Mouse (Mus musculus): ENCODE data around the gene Smox. TPM values are rescaled to one million over a fixed set of nuclear protein-coding genes. Genes with fewer than 3 reads are reported as not detected.
A peak's percentile ranks its signal among the peaks of the same experiment; 100 is the strongest.
"Not testable (repeated sequence)": the region's sequence is repeated elsewhere in the genome, so short reads cannot be mapped to it uniquely, and the experiment has no call there.

Smox gene
- polyA plus RNA-seq, 1 experiment from 2014 or later, result 26.8 TPM

- TF ChIP-seq CTCF (IDR thresholded peaks at IDR 0.05; ENCODE audit: low read depth), result no peak
- Histone ChIP-seq H3K9me3 (replicated peaks; ENCODE audit: low read length) (no peaks in the 10 kb centered on the region; the same call in 1 of the 2 replicates), H3K27me3 (ENCODE audit: insufficient read depth, low read length) (no peaks in the 10 kb centered on the region), H3K9ac (ENCODE audit: low read depth, low read length) (no peak overlapping the region), H3K36me3 (ENCODE audit: insufficient read depth, low read length) (no peaks in the 10 kb centered on the region), H3K4me1 (replicated peaks; ENCODE audit: insufficient read depth, low read length) (no peaks in the 10 kb centered on the region), H3K4me2 (ENCODE audit: low read length) (no peak overlapping the region), H3K4me3 (replicated peaks; ENCODE audit: low read depth, low read length) (no peak overlapping the region), H3K27ac (no peak overlapping the region)
- 79% methylated on average over 2 of the region's 2 CpGs for WGBS
- DNase-seq (ENCODE audit: low spot score) (no peak), ATAC-seq (replicated peaks; ENCODE audit: low FRiP score, low read depth) (no peak)
These were observed 24.6 kb upstream of the Smox start for GRCm38 (mm10) chr2:131466732-131467131.

- Histone ChIP-seq H3K4me3 (replicated peaks; ENCODE audit: low read depth, low read length) (no peak overlapping the region), H3K9ac (ENCODE audit: low read depth, low read length) (no peak overlapping the region), H3K36me3 (ENCODE audit: insufficient read depth, low read length) (no peaks in the 10 kb centered on the region), H3K4me1 (replicated peaks; ENCODE audit: insufficient read depth, low read length) (no peaks in the 10 kb centered on the region), H3K9me3 (replicated peaks; ENCODE audit: low read length) (no peaks in the 10 kb centered on the region), H3K4me2 (ENCODE audit: low read length) (no peak overlapping the region), H3K27ac (no peak overlapping the region), H3K27me3 (ENCODE audit: insufficient read depth, low read length) (no peaks in the 10 kb centered on the region)
- no peak for ATAC-seq (replicated peaks; ENCODE audit: low FRiP score, low read depth)
- TF ChIP-seq CTCF (IDR thresholded peaks at IDR 0.05; ENCODE audit: low read depth), result no peak
- WGBS, result 54% methylated on average over 1 of the region's 1 CpGs
- no peak for DNase-seq (ENCODE audit: low spot score)
These were observed 21.4 kb upstream of the Smox start for GRCm38 (mm10) chr2:131469916-131470315.

DNA sequence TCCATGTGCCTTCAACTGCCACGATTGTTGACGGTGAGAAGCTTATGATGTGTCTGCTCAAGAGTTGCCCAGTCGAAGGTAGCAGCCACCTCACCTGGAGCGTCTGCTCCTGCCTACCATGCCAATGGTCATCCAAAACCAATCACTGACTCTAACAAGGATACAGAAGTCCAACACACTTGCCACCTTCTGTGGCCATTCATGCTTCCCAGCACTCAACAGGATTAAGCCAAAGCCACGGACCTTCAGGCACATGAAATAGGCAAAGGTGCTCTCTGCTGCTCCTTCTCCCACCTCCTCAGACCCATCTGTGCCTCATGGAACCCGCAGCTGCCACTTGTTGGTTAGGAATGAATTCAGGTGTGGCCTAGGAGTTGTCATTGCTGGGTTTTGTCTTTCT is 17.5 kb upstream of the Smox start:
- Histone ChIP-seq H3K9me3 (replicated peaks; ENCODE audit: low read length) (no peaks in the 10 kb centered on the region), H3K4me2 (ENCODE audit: low read length) (no peak overlapping the region), H3K9ac (ENCODE audit: low read depth, low read length) (no peak overlapping the region), H3K27ac (no peak overlapping the region), H3K4me3 (replicated peaks; ENCODE audit: low read depth, low read length) (no peak overlapping the region), H3K36me3 (ENCODE audit: insufficient read depth, low read length) (no peaks in the 10 kb centered on the region), H3K27me3 (ENCODE audit: insufficient read depth, low read length) (no peaks in the 10 kb centered on the region), H3K4me1 (replicated peaks; ENCODE audit: insufficient read depth, low read length) (no peaks in the 10 kb centered on the region)
- 88% methylated on average over 6 of the region's 6 CpGs for WGBS
- ATAC-seq (replicated peaks; ENCODE audit: low FRiP score, low read depth) (no peak), DNase-seq (ENCODE audit: low spot score) (no peak)
- TF ChIP-seq CTCF (IDR thresholded peaks at IDR 0.05; ENCODE audit: low read depth), result no peak

DNA sequence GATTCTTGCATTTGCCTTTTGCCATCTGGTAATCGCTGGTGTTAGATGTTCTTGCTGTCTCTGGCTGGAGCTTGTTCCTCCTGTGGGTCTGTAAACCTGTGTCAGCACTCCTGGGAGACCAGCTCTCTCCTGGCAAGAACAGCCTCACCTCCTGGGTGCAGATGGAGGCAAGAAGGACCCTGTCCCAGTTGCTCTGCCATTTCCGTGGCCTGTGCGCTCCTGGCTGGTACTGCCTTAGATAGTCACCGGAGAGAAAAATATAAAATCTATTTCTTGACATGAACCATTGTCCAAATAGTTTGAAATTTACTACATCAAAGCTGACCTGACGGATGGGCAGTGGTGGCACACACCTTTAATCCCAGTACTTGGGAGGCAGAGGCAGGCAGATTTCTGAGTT is 14.2 kb upstream of the Smox start:
- not testable (repeated sequence) for DNase-seq (ENCODE audit: low spot score); H3K4me3 ChIP-seq (replicated peaks; ENCODE audit: low read depth, low read length); H3K9ac ChIP-seq (ENCODE audit: low read depth, low read length); ATAC-seq (replicated peaks; ENCODE audit: low FRiP score, low read depth); H3K4me1 ChIP-seq (replicated peaks; ENCODE audit: insufficient read depth, low read length); H3K36me3 ChIP-seq (ENCODE audit: insufficient read depth, low read length); H3K9me3 ChIP-seq (replicated peaks; ENCODE audit: low read length); H3K4me2 ChIP-seq (ENCODE audit: low read length); H3K27me3 ChIP-seq (ENCODE audit: insufficient read depth, low read length); H3K27ac ChIP-seq
- WGBS, result 90% methylated on average over 5 of the region's 5 CpGs

DNA sequence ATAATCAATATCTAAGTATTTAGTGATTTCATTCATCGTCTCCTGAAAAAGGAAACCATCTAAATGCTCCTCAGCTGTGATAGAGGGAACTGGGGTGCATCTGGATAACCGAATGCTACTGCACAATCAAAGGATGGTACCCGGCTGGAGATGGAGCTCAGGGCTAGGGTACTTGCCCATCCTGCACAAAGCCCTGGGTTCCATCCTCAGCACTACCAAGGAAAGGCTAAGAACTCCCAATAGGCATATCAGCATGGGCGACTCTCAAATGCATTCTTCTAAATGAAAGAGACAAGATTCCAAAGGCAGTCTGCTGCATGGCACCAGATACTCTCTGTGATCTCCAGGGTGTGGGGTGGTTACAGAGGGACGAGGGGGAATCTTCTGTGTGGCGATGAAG is 13.4 kb upstream of the Smox start:
- H3K4me2 ChIP-seq (ENCODE audit: low read length), result no peak overlapping the region
- no peak overlapping the region for H3K4me3 ChIP-seq (replicated peaks; ENCODE audit: low read depth, low read length)
- DNase-seq (ENCODE audit: low spot score) (no peak), ATAC-seq (replicated peaks; ENCODE audit: low FRiP score, low read depth) (no peak)
- no peaks in the 10 kb centered on the region for H3K4me1 ChIP-seq (replicated peaks; ENCODE audit: insufficient read depth, low read length)
- no peak for TF ChIP-seq CTCF (IDR thresholded peaks at IDR 0.05; ENCODE audit: low read depth)
- H3K27me3 ChIP-seq (ENCODE audit: insufficient read depth, low read length), result no peaks in the 10 kb centered on the region
- WGBS, result 70% methylated on average over 6 of the region's 6 CpGs
- H3K27ac ChIP-seq, result no peak overlapping the region
- H3K9me3 ChIP-seq (replicated peaks; ENCODE audit: low read length), result no peaks in the 10 kb centered on the region
- H3K9ac ChIP-seq (ENCODE audit: low read depth, low read length), result no peak overlapping the region
- H3K36me3 ChIP-seq (ENCODE audit: insufficient read depth, low read length), result no peaks in the 10 kb centered on the region

DNA sequence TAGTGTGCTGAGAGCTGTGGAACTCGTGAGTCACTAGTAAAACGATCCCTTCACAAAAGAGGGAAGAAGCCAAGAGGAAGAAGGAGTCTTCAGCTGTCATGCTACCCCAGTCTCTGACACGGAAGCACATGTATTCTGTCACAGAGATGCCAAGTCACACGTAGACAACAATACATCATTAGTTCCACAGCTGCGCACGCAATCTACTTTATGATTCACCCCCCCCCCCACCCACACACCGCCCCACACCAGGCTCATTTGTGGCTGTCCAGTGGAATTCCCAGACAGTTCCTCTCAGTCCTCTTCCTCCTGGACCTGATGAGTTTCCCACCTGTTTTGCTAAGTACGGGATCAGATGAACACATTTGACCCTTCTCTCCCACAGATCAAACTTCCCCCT is 12.9 kb upstream of the Smox start:
- Histone ChIP-seq H3K36me3 (ENCODE audit: insufficient read depth, low read length) (no peaks in the 10 kb centered on the region), H3K4me3 (replicated peaks; ENCODE audit: low read depth, low read length) (no peak overlapping the region), H3K4me1 (replicated peaks; ENCODE audit: insufficient read depth, low read length) (no peaks in the 10 kb centered on the region), H3K27ac (no peak overlapping the region), H3K4me2 (ENCODE audit: low read length) (no peak overlapping the region), H3K9me3 (replicated peaks; ENCODE audit: low read length) (no peaks in the 10 kb centered on the region), H3K27me3 (ENCODE audit: insufficient read depth, low read length) (no peaks in the 10 kb centered on the region), H3K9ac (ENCODE audit: low read depth, low read length) (no peak overlapping the region)
- ATAC-seq (replicated peaks; ENCODE audit: low FRiP score, low read depth) (0 out of 2 replicates have a peak, but pooled peaks have one; percentile 46), DNase-seq (ENCODE audit: low spot score) (peak; percentile 54)
- WGBS, result 33% methylated on average over 8 of the region's 8 CpGs
- no peak for TF ChIP-seq CTCF (IDR thresholded peaks at IDR 0.05; ENCODE audit: low read depth)

- no peak for ATAC-seq (replicated peaks; ENCODE audit: low FRiP score, low read depth)
- Histone ChIP-seq H3K4me1 (replicated peaks; ENCODE audit: insufficient read depth, low read length) (no peaks in the 10 kb centered on the region), H3K9ac (ENCODE audit: low read depth, low read length) (no peak overlapping the region), H3K4me3 (replicated peaks; ENCODE audit: low read depth, low read length) (no peak overlapping the region), H3K9me3 (replicated peaks; ENCODE audit: low read length) (no peaks in the 10 kb centered on the region), H3K4me2 (ENCODE audit: low read length) (no peak overlapping the region), H3K27ac (no peak overlapping the region), H3K27me3 (ENCODE audit: insufficient read depth, low read length) (no peaks in the 10 kb centered on the region), H3K36me3 (ENCODE audit: insufficient read depth, low read length) (no peaks in the 10 kb centered on the region)
- WGBS, result 73% methylated on average over 4 of the region's 4 CpGs
- DNase-seq (ENCODE audit: low spot score), result no peak
- TF ChIP-seq CTCF (IDR thresholded peaks at IDR 0.05; ENCODE audit: low read depth), result no peak
These were observed 12.4 kb upstream of the Smox start for GRCm38 (mm10) chr2:131478916-131479315.

Measured in kidney, postnatal 0 days (tissue).